In the genomic region with DNA sequence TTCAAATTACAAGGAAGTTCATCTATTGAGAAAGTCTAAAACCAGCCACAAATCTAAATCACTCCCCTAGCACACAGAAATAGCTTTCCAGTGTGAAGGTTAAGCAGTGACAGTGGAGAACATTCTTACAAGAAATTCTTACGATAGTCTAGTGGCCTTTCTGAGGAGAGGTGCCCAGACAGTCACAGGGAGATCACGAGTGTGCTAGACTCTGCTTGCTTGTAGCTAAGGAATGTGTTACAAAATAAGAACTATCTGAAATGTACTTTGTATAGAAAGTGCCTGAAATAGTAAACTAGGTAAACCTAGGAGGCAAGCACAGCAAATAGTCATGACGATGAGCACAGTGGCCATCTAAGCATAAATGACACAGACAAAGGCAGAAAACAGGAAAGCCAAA, we compare ENCODE assay signal across 28 mouse cellular contexts.
DNase-seq lines count a peak whose midpoint lies in the region; ATAC-seq and TF ChIP-seq lines count a peak whose summit lies in the region.
"Had no signal": no experiment of that assay in that cellular context is flagged by ENCODE, and none has a peak within 500 bp of the region (broad histone marks: within the 10 kb centered on the region; RNA-seq: fewer than 3 reads in every experiment).

No protein-coding gene starts in this region.

- H3K36me3 ChIP-seq in kidney, adult 2 months (ENCODE audit: control insufficient read depth, insufficient read depth, low read length), result no peaks in the 10 kb centered on the region
- no peaks in the 10 kb centered on the region for H3K36me3 ChIP-seq in kidney, embryonic 15.5 days
- no peaks in the 10 kb centered on the region for H3K36me3 ChIP-seq in kidney, embryonic 16.5 days (ENCODE audit: insufficient read depth, low read length)
- H3K36me3 ChIP-seq in heart, embryonic 10.5 days, result no peaks in the 10 kb centered on the region
- H3K36me3 ChIP-seq: embryonic facial prominence, embryonic 10.5 days; embryonic facial prominence, embryonic 13.5 days; forebrain, embryonic 12.5 days; forebrain, embryonic 15.5 days; G1E; heart, embryonic 13.5 days; hindbrain, embryonic 15.5 days had no signal

- 72% methylated on average over 3 of the region's 3 CpGs for WGBS in kidney, adult 2 months
- WGBS in kidney, embryonic 15.5 days, result 86% methylated on average over 3 of the region's 3 CpGs
- 80% methylated on average over 3 of the region's 3 CpGs for WGBS in kidney, embryonic 16.5 days
- WGBS in heart, embryonic 10.5 days, result 73% methylated on average over 3 of the region's 3 CpGs

- H3K27ac ChIP-seq in kidney, adult 2 months (ENCODE audit: insufficient read depth, low read depth, low read length), result no peak overlapping the region
- H3K27ac ChIP-seq in kidney, embryonic 15.5 days, result no peak overlapping the region
- no peak overlapping the region for H3K27ac ChIP-seq in kidney, embryonic 16.5 days (ENCODE audit: low read length)
- no peak overlapping the region for H3K27ac ChIP-seq in heart, embryonic 10.5 days
- H3K27ac ChIP-seq: embryonic facial prominence, embryonic 10.5 days; embryonic facial prominence, embryonic 13.5 days; forebrain, embryonic 12.5 days; forebrain, embryonic 15.5 days; heart, embryonic 13.5 days; hindbrain, embryonic 15.5 days had no signal

- H3K9me3 ChIP-seq in kidney, embryonic 15.5 days (replicated peaks), result no peaks in the 10 kb centered on the region
- H3K9me3 ChIP-seq in kidney, embryonic 16.5 days (ENCODE audit: low read length), result no peaks in the 10 kb centered on the region
- H3K9me3 ChIP-seq in heart, embryonic 10.5 days, result no peaks in the 10 kb centered on the region
- H3K9me3 ChIP-seq: embryonic facial prominence, embryonic 10.5 days; embryonic facial prominence, embryonic 13.5 days; forebrain, embryonic 12.5 days; forebrain, embryonic 15.5 days; G1E; heart, embryonic 13.5 days; hindbrain, embryonic 15.5 days had no signal

- no peak for TF ChIP-seq CTCF in kidney, adult 2 months (conservative IDR thresholded peaks at IDR 0.05; ENCODE audit: insufficient read depth, insufficient read length, low read depth, low read length)

- no peak overlapping the region for H3K9ac ChIP-seq in kidney, embryonic 15.5 days
- H3K9ac ChIP-seq in kidney, embryonic 16.5 days (replicated peaks; ENCODE audit: low read length), result no peak overlapping the region
- H3K9ac ChIP-seq: embryonic facial prominence, embryonic 13.5 days; forebrain, embryonic 12.5 days; forebrain, embryonic 15.5 days; heart, embryonic 13.5 days; hindbrain, embryonic 15.5 days had no signal

- TF ChIP-seq POLR2A in kidney, adult 2 months (IDR thresholded peaks at IDR 0.05; ENCODE audit: low read depth, low read length), result no peak

- peak; percentile 47 for DNase-seq in kidney, adult 2 months
- peak; percentile 10 for DNase-seq in kidney, postnatal 10 days
- DNase-seq in kidney, postnatal 36 days, result peak; percentile 47 to 56
- no peak for DNase-seq in heart, embryonic 10.5 days (ENCODE audit: low spot score)
- DNase-seq: adrenal gland, postnatal 10 days; adrenal gland, postnatal 36 days; B cell, adult 2 months; cerebellum, adult 11 months; cerebellum, adult 2 months; cerebellum, postnatal 10 days; cerebellum, postnatal 36 days; embryo, embryonic 11 days; gastrocnemius, postnatal 25 days; heart, adult 18-20 months; heart, postnatal 14 days; heart, postnatal 4 days had no signal

- no peaks in the 10 kb centered on the region for H3K4me1 ChIP-seq in kidney, adult 2 months (ENCODE audit: control insufficient read depth, insufficient read depth, low read length)
- no peaks in the 10 kb centered on the region for H3K4me1 ChIP-seq in kidney, embryonic 15.5 days
- no peaks in the 10 kb centered on the region for H3K4me1 ChIP-seq in kidney, embryonic 16.5 days (ENCODE audit: insufficient read depth, low read length)
- H3K4me1 ChIP-seq in heart, embryonic 10.5 days, result no peaks in the 10 kb centered on the region
- H3K4me1 ChIP-seq: embryonic facial prominence, embryonic 10.5 days; embryonic facial prominence, embryonic 13.5 days; forebrain, embryonic 12.5 days; heart, embryonic 13.5 days; hindbrain, embryonic 15.5 days had no signal

- H3K4me3 ChIP-seq in kidney, adult 2 months (ENCODE audit: insufficient read depth, low read depth, low read length), result no peak overlapping the region
- H3K4me3 ChIP-seq in kidney, embryonic 15.5 days (replicated peaks), result no peak overlapping the region
- H3K4me3 ChIP-seq in kidney, embryonic 16.5 days (ENCODE audit: low read length), result no peak overlapping the region
- no peak overlapping the region for H3K4me3 ChIP-seq in heart, embryonic 10.5 days
- H3K4me3 ChIP-seq: embryonic facial prominence, embryonic 10.5 days; embryonic facial prominence, embryonic 13.5 days; erythroblast, embryonic 14.5 days; forebrain, embryonic 12.5 days; forebrain, embryonic 15.5 days; heart, embryonic 13.5 days; hindbrain, embryonic 15.5 days had no signal

- no peak for ATAC-seq in kidney, embryonic 15.5 days (replicated peaks; ENCODE audit: low FRiP score)
- no peak for ATAC-seq in kidney, embryonic 16.5 days (ENCODE audit: low FRiP score, low TSS enrichment)
- ATAC-seq: forebrain, embryonic 15.5 days; Patski had no signal

- H3K4me2 ChIP-seq in kidney, embryonic 15.5 days, result no peak overlapping the region
- H3K4me2 ChIP-seq in kidney, embryonic 16.5 days (replicated peaks; ENCODE audit: low read depth, low read length), result no peak overlapping the region
- H3K4me2 ChIP-seq: embryonic facial prominence, embryonic 13.5 days; forebrain, embryonic 12.5 days; forebrain, embryonic 15.5 days; heart, embryonic 13.5 days; hindbrain, embryonic 15.5 days had no signal

- H3K27me3 ChIP-seq in kidney, adult 2 months (replicated peaks; ENCODE audit: control insufficient read depth, insufficient read depth, low read length), result no peaks in the 10 kb centered on the region
- H3K27me3 ChIP-seq in kidney, embryonic 15.5 days, result no peaks in the 10 kb centered on the region
- H3K27me3 ChIP-seq in kidney, embryonic 16.5 days (ENCODE audit: insufficient read depth, low read length), result no peaks in the 10 kb centered on the region
- H3K27me3 ChIP-seq in heart, embryonic 10.5 days (ENCODE audit: insufficient read depth, poor library complexity, severe bottlenecking), result no peaks in the 10 kb centered on the region
- H3K27me3 ChIP-seq: CH12.LX; embryonic facial prominence, embryonic 13.5 days; forebrain, embryonic 12.5 days; forebrain, embryonic 15.5 days; heart, embryonic 13.5 days; hindbrain, embryonic 15.5 days; Patski had no signal
